Mouse (Mus musculus): ENCODE data around the gene Hbb-y. TPM values are rescaled to one million over a fixed set of nuclear protein-coding genes. Genes with fewer than 3 reads are reported as not detected.
"Not testable (repeated sequence)": the region's sequence is repeated elsewhere in the genome, so short reads cannot be mapped to it uniquely, and the experiment has no call there.

The Hbb-y gene
- polyA plus RNA-seq, 1 experiment from 2014 or later, result 42.6 TPM

DNA sequence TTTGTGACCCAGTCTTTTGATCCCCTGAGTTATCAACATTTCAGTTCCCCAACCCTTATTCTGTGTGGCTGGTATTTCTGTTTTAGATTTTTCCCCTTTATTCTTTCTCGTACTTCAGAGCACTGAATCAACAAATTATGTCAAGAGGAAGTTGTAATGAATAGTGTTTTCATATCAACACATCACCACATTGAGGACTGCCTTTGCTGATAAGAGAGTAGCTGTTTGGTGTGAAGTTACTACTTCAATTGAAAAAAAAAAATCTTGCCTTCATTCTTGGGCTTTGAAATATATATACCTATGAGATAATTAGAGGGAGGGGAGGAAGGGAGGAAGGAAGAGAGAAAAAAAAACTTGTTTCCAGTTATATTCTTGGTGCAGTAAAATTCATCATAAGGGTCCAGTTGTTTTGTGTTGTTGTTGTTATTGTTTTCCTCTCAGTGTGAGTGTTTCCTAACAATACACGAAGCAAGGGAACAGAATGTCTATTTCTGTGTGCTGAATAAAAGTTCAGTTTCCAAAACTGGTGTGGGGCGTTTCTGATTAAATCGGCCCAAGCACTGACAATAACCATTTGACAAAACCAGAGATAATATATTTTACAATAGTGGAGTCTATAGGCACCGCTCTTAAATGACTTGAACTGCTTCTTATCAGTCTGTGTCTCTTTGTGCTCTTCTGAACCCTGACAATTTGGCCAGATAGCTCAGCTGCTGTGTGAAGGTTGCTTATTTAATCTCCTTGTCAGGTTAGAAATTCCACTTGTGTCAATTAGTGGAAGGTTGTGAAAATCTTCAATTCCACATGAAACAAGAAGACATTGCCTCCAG is 43.8 kb downstream of the Hbb-y start:
- H3K27me3 ChIP-seq (ENCODE audit: control insufficient read depth, insufficient read depth, low read length), result no peaks in the 10 kb centered on the region
- no peak overlapping the region for H3K9ac ChIP-seq (ENCODE audit: low read length)
- no peak for ATAC-seq (ENCODE audit: insufficient read depth, low FRiP score)
- WGBS, result 45% methylated on average over 5 of the region's 5 CpGs
- H3K27ac ChIP-seq (ENCODE audit: low read length), result no peak overlapping the region
- H3K4me2 ChIP-seq (ENCODE audit: low read depth, low read length), result no peak overlapping the region
- H3K36me3 ChIP-seq (ENCODE audit: control insufficient read depth, insufficient read depth, low read length), result no peaks in the 10 kb centered on the region
- H3K4me1 ChIP-seq (ENCODE audit: control insufficient read depth, insufficient read depth, low read length), result no peaks in the 10 kb centered on the region
- no peaks in the 10 kb centered on the region for H3K9me3 ChIP-seq (replicated peaks; ENCODE audit: control insufficient read depth, low read length)
- H3K4me3 ChIP-seq (replicated peaks; ENCODE audit: low read length), result no peak overlapping the region

DNA sequence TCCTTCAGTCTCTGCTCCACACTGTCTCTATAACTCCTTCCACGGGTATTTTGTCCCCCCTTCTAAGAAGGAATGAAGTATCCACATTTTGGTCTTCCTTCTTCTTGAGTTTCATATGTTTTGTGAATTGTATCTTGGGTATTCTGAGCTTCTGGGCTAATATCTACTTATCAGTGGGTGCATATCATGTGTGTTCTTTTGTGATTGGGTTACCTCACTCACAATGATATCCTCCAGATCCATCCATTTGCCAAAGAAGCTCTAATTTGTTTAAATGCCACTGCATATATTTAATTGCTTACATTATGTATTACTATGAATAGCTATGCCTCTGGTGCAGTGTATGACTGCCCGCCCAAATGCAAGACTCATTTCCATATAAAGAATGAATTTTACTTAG is 44.9 kb downstream of the Hbb-y start:
- H3K9ac ChIP-seq (ENCODE audit: low read length); H3K27me3 ChIP-seq (ENCODE audit: control insufficient read depth, insufficient read depth, low read length); H3K4me3 ChIP-seq (replicated peaks; ENCODE audit: low read length); H3K36me3 ChIP-seq (ENCODE audit: control insufficient read depth, insufficient read depth, low read length); H3K9me3 ChIP-seq (replicated peaks; ENCODE audit: control insufficient read depth, low read length); ATAC-seq (ENCODE audit: insufficient read depth, low FRiP score); H3K4me1 ChIP-seq (ENCODE audit: control insufficient read depth, insufficient read depth, low read length); H3K4me2 ChIP-seq (ENCODE audit: low read depth, low read length); H3K27ac ChIP-seq (ENCODE audit: low read length): not testable (repeated sequence)
- 68% methylated on average over 2 of the region's 2 CpGs for WGBS

DNA sequence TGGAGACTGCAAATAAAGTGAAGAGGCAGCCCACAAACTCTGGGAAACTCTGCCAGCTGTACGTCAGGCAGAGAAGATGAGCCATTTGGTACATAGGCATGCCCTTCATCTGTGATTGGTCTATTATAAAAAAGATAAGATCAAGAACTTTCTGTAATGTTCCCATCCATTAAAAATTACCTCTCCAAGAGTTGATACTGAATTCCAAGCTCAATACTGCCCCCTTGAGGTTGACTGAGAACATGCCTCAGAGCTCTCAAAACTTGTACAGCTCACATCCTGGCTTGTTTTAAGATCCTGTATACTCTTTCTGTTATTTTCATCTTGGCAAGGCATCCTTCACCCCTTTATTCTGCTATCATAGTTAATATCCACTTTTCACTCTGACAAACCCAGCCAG is 46.2 kb downstream of the Hbb-y start:
- no peak for ATAC-seq (ENCODE audit: insufficient read depth, low FRiP score)
- no peaks in the 10 kb centered on the region for H3K9me3 ChIP-seq (replicated peaks; ENCODE audit: control insufficient read depth, low read length)
- H3K27ac ChIP-seq (ENCODE audit: low read length), result no peak overlapping the region
- H3K4me3 ChIP-seq (replicated peaks; ENCODE audit: low read length), result no peak overlapping the region
- no peak overlapping the region for H3K4me2 ChIP-seq (ENCODE audit: low read depth, low read length)
- H3K4me1 ChIP-seq (ENCODE audit: control insufficient read depth, insufficient read depth, low read length), result no peaks in the 10 kb centered on the region
- WGBS, result 45% methylated on average over 1 of the region's 1 CpGs
- H3K27me3 ChIP-seq (ENCODE audit: control insufficient read depth, insufficient read depth, low read length), result no peaks in the 10 kb centered on the region
- H3K9ac ChIP-seq (ENCODE audit: low read length), result no peak overlapping the region
- no peaks in the 10 kb centered on the region for H3K36me3 ChIP-seq (ENCODE audit: control insufficient read depth, insufficient read depth, low read length)

Other genes starting within 250 kb of the Hbb-y start
- not detected in 2 replicates for gene Olfr620, start 240.7 kb downstream of the Hbb-y start, polyA plus RNA-seq (2015; fragmentation: Nextera tagmentation; extraction: Ambion mirVana)
- gene Olfr622, start 210.5 kb downstream of the Hbb-y start, polyA plus RNA-seq (2015; fragmentation: Nextera tagmentation; extraction: Ambion mirVana), result not detected in 2 replicates
- not detected in 2 replicates for gene Olfr623, start 189.5 kb downstream of the Hbb-y start, polyA plus RNA-seq (2015; fragmentation: Nextera tagmentation; extraction: Ambion mirVana)
- 0.04 and 0.05 TPM in 2 replicates for gene Olfr624, start 182.0 kb downstream of the Hbb-y start, polyA plus RNA-seq (2015; fragmentation: Nextera tagmentation; extraction: Ambion mirVana)
- not detected in 2 replicates for gene Olfr625-ps1, start 170.5 kb downstream of the Hbb-y start, polyA plus RNA-seq (2015; fragmentation: Nextera tagmentation; extraction: Ambion mirVana)
- gene Olfr243, start 138.5 kb downstream of the Hbb-y start, polyA plus RNA-seq (2015; fragmentation: Nextera tagmentation; extraction: Ambion mirVana), result not detected in 2 replicates
- not detected in 2 replicates for gene Olfr628, start 122.8 kb downstream of the Hbb-y start, polyA plus RNA-seq (2015; fragmentation: Nextera tagmentation; extraction: Ambion mirVana)
- not detected in 2 replicates for gene Olfr629, start 108.3 kb downstream of the Hbb-y start, polyA plus RNA-seq (2015; fragmentation: Nextera tagmentation; extraction: Ambion mirVana)
- not detected in 2 replicates for gene Olfr630, start 95.9 kb downstream of the Hbb-y start, polyA plus RNA-seq (2015; fragmentation: Nextera tagmentation; extraction: Ambion mirVana)
- not detected in 2 replicates for gene Olfr69, start 81.6 kb downstream of the Hbb-y start, polyA plus RNA-seq (2015; fragmentation: Nextera tagmentation; extraction: Ambion mirVana)
- not detected in 2 replicates for gene Olfr68, start 73.5 kb downstream of the Hbb-y start, polyA plus RNA-seq (2015; fragmentation: Nextera tagmentation; extraction: Ambion mirVana)
- gene Olfr67, start 61.4 kb downstream of the Hbb-y start, polyA plus RNA-seq (2015; fragmentation: Nextera tagmentation; extraction: Ambion mirVana), result not detected in 2 replicates
- gene Hbb-bt, start 39.2 kb downstream of the Hbb-y start, polyA plus RNA-seq (2015; fragmentation: Nextera tagmentation; extraction: Ambion mirVana), result 3,025 and 3,577 TPM in 2 replicates
- gene Hbb-bs, start 25.1 kb downstream of the Hbb-y start, polyA plus RNA-seq (2015; fragmentation: Nextera tagmentation; extraction: Ambion mirVana), result 8,981 and 9,755 TPM in 2 replicates
- gene Hbb-bh2, start 12.7 kb downstream of the Hbb-y start, polyA plus RNA-seq (2015; fragmentation: Nextera tagmentation; extraction: Ambion mirVana), result not detected in 2 replicates
- 0.95 and 1.4 TPM in 2 replicates for gene Hbb-bh1, start 10.1 kb downstream of the Hbb-y start, polyA plus RNA-seq (2015; fragmentation: Nextera tagmentation; extraction: Ambion mirVana)
- not detected in 2 replicates for gene Olfr66, start 33.0 kb upstream of the Hbb-y start, polyA plus RNA-seq (2015; fragmentation: Nextera tagmentation; extraction: Ambion mirVana)
- gene Olfr64, start 41.3 kb upstream of the Hbb-y start, polyA plus RNA-seq (2015; fragmentation: Nextera tagmentation; extraction: Ambion mirVana), result not detected in 2 replicates
- gene Olfr65, start 50.3 kb upstream of the Hbb-y start, polyA plus RNA-seq (2015; fragmentation: Nextera tagmentation; extraction: Ambion mirVana), result not detected in 2 replicates
- gene Olfr631, start 75.6 kb upstream of the Hbb-y start, polyA plus RNA-seq (2015; fragmentation: Nextera tagmentation; extraction: Ambion mirVana), result not detected in 2 replicates
- not detected in 2 replicates for gene Olfr632, start 81.1 kb upstream of the Hbb-y start, polyA plus RNA-seq (2015; fragmentation: Nextera tagmentation; extraction: Ambion mirVana)
- gene Olfr633, start 91.2 kb upstream of the Hbb-y start, polyA plus RNA-seq (2015; fragmentation: Nextera tagmentation; extraction: Ambion mirVana), result not detected in 2 replicates
- gene Olfr635, start 117.9 kb upstream of the Hbb-y start, polyA plus RNA-seq (2015; fragmentation: Nextera tagmentation; extraction: Ambion mirVana), result 0.01 TPM in 1 of 2 replicates, not detected in the other
- not detected in 2 replicates for gene Olfr638, start 145.5 kb upstream of the Hbb-y start, polyA plus RNA-seq (2015; fragmentation: Nextera tagmentation; extraction: Ambion mirVana)
- gene Olfr639, start 164.1 kb upstream of the Hbb-y start, polyA plus RNA-seq (2015; fragmentation: Nextera tagmentation; extraction: Ambion mirVana), result not detected in 2 replicates
- gene Olfr640, start 172.4 kb upstream of the Hbb-y start, polyA plus RNA-seq (2015; fragmentation: Nextera tagmentation; extraction: Ambion mirVana), result not detected in 2 replicates
- gene Olfr641, start 182.2 kb upstream of the Hbb-y start, polyA plus RNA-seq (2015; fragmentation: Nextera tagmentation; extraction: Ambion mirVana), result not detected in 2 replicates
- not detected in 2 replicates for gene Olfr642, start 199.4 kb upstream of the Hbb-y start, polyA plus RNA-seq (2015; fragmentation: Nextera tagmentation; extraction: Ambion mirVana)
- not detected in 2 replicates for gene 4930516K23Rik, start 208.2 kb upstream of the Hbb-y start, polyA plus RNA-seq (2015; fragmentation: Nextera tagmentation; extraction: Ambion mirVana)
- gene Olfr644, start 218.7 kb upstream of the Hbb-y start, polyA plus RNA-seq (2015; fragmentation: Nextera tagmentation; extraction: Ambion mirVana), result not detected in 2 replicates
- not detected in 2 replicates for gene Olfr645, start 232.2 kb upstream of the Hbb-y start, polyA plus RNA-seq (2015; fragmentation: Nextera tagmentation; extraction: Ambion mirVana)